Mouse (Mus musculus) limb, embryonic 11.5 days (tissue): ENCODE measurements at regions not wholly inside any gene's neighbourhood (a gene's known extent, or its start where the extent isn't known, plus 50 kb on each side); places are given as distances from the start of the nearest gene placed in this dataset.

Experiments
- ATAC-seq: fragments of 200-750 bp; cut with Nextera tagmentation; 2 replicates; pipeline ENCODE4 v1.8.0; 2017; ENCODE audit warnings: low read depth; ENCODE audit not compliant: insufficient number of reproducible peaks, low FRiP score, low TSS enrichment
- DNase-seq: peaks from one replicate; pipeline ENCODE4 v3.0.0-alpha.2; 2015; ENCODE audit warnings: low spot score
- H3K27ac ChIP-seq: fragments of 300-500 bp; sonication (generic); replicated peaks from 2 replicates; pipeline ENCODE4 v1.5.1; 2014; ENCODE audit warnings: low read depth, mild to moderate bottlenecking, low read length
- H3K27me3 ChIP-seq: fragments of 300-500 bp; sonication (generic); 2 replicates; pipeline ENCODE4 v1.6.1; 2014; ENCODE audit warnings: mild to moderate bottlenecking, low read length, mixed read lengths; ENCODE audit not compliant: control insufficient read depth, insufficient read depth
- H3K36me3 ChIP-seq: fragments of 300-500 bp; sonication (generic); 2 replicates; pipeline ENCODE4 v1.6.1; 2014; ENCODE audit warnings: mild to moderate bottlenecking, low read length, moderate library complexity, mixed read lengths; ENCODE audit not compliant: control insufficient read depth, insufficient read depth
- H3K4me1 ChIP-seq: fragments of 300-500 bp; sonication (generic); 2 replicates; pipeline ENCODE4 v1.6.1; 2014; ENCODE audit warnings: low read length, mixed read lengths; ENCODE audit not compliant: control insufficient read depth, insufficient read depth
- H3K4me2 ChIP-seq: fragments of 300-500 bp; sonication (generic); 2 replicates; pipeline ENCODE4 v1.6.1; 2014; ENCODE audit warnings: low read depth, mild to moderate bottlenecking, moderate library complexity; ENCODE audit not compliant: severe bottlenecking
- H3K4me3 ChIP-seq: fragments of 300-500 bp; sonication (generic); 2 replicates; pipeline ENCODE4 v1.5.1; 2014; ENCODE audit warnings: low read depth, low read length
- H3K9ac ChIP-seq: fragments of 300-500 bp; sonication (generic); 2 replicates; pipeline ENCODE4 v1.6.1; 2014; ENCODE audit warnings: mild to moderate bottlenecking, low read length
- H3K9me3 ChIP-seq: fragments of 300-500 bp; sonication (generic); 2 replicates; pipeline ENCODE4 v1.6.1; 2016; ENCODE audit warnings: low read length; ENCODE audit not compliant: control insufficient read depth
- WGBS: fragments of 180-500 bp; shearing (Covaris S2); extraction: QIAGEN DNeasy Blood & Tissue Kit; methylation state at CpG from one replicate; pipeline ENCODE4 v1.1.7; 2014; 5-methylcytosine and 5-hydroxymethylcytosine counted together

GRCm38 (mm10) chr1:119124798-119125197 lies 71.4 kb upstream of the Gli2 start:
- Histone ChIP-seq H3K27ac (no peak overlapping the region), H3K9me3 (no peaks in the 10 kb centered on the region), H3K4me1 (no peaks in the 10 kb centered on the region), H3K36me3 (no peaks in the 10 kb centered on the region), H3K9ac (no peak overlapping the region), H3K4me3 (no peak overlapping the region), H3K4me2 (no peak overlapping the region), H3K27me3 (no peaks in the 10 kb centered on the region)
- ATAC-seq (no peak), DNase-seq (no peak)
- WGBS = 91% methylated on average over 4 of the region's 4 CpGs

- Histone ChIP-seq H3K27me3 (no peaks in the 10 kb centered on the region), H3K9ac (no peak overlapping the region), H3K27ac (no peak overlapping the region), H3K4me3 (no peak overlapping the region), H3K4me1 (no peaks in the 10 kb centered on the region), H3K9me3 (no peaks in the 10 kb centered on the region), H3K4me2 (no peak overlapping the region), H3K36me3 (no peaks in the 10 kb centered on the region)
- ATAC-seq = no peak
- no peak for DNase-seq
- 73% methylated on average over 2 of the region's 2 CpGs for WGBS
Measured at GRCm38 (mm10) chr1:119124063-119124462, 70.6 kb upstream of the Gli2 start.

- WGBS = 48% methylated on average over 3 of the region's 3 CpGs
- DNase-seq (no peak), ATAC-seq (no peak)
- H3K36me3 ChIP-seq = no peaks in the 10 kb centered on the region
- H3K4me3 ChIP-seq = no peak overlapping the region
- H3K4me2 ChIP-seq = no peak overlapping the region
- no peaks in the 10 kb centered on the region for H3K27me3 ChIP-seq
- H3K9me3 ChIP-seq = no peaks in the 10 kb centered on the region
- no peak overlapping the region for H3K9ac ChIP-seq
- no peak overlapping the region for H3K27ac ChIP-seq
- no peaks in the 10 kb centered on the region for H3K4me1 ChIP-seq
Measured at GRCm38 (mm10) chr1:119123402-119123801, 70.0 kb upstream of the Gli2 start.

GRCm38 (mm10) chr1:119122975-119123374 lies 69.6 kb upstream of the Gli2 start:
- 84% methylated on average over 6 of the region's 6 CpGs for WGBS
- H3K4me2 ChIP-seq = no peak overlapping the region
- no peak for DNase-seq
- H3K4me3 ChIP-seq = no peak overlapping the region
- H3K36me3 ChIP-seq = no peaks in the 10 kb centered on the region
- no peak for ATAC-seq
- H3K4me1 ChIP-seq = no peaks in the 10 kb centered on the region
- no peak overlapping the region for H3K27ac ChIP-seq
- no peaks in the 10 kb centered on the region for H3K9me3 ChIP-seq
- H3K27me3 ChIP-seq = no peaks in the 10 kb centered on the region
- H3K9ac ChIP-seq = no peak overlapping the region

GRCm38 (mm10) chr1:119119863-119120569 lies 66.6 kb upstream of the Gli2 start:
- H3K9ac ChIP-seq = no peak overlapping the region
- WGBS = 46% methylated on average over 8 of the region's 8 CpGs
- H3K27me3 ChIP-seq = no peaks in the 10 kb centered on the region
- no peaks in the 10 kb centered on the region for H3K9me3 ChIP-seq
- H3K4me1 ChIP-seq = no peaks in the 10 kb centered on the region
- no peak for ATAC-seq
- DNase-seq = peak; percentile 29
- H3K36me3 ChIP-seq = no peaks in the 10 kb centered on the region
- H3K4me2 ChIP-seq = no peak overlapping the region
- no peak overlapping the region for H3K4me3 ChIP-seq
- no peak overlapping the region for H3K27ac ChIP-seq

GRCm38 (mm10) chr1:119115106-119115674 lies 61.8 kb upstream of the Gli2 start:
- Histone ChIP-seq H3K27ac (no peak overlapping the region), H3K9me3 (no peaks in the 10 kb centered on the region), H3K4me1 (no peaks in the 10 kb centered on the region), H3K27me3 (no peaks in the 10 kb centered on the region), H3K36me3 (no peaks in the 10 kb centered on the region), H3K4me2 (no peak overlapping the region), H3K9ac (no peak overlapping the region), H3K4me3 (no peak overlapping the region)
- WGBS = 86% methylated on average over 7 of the region's 7 CpGs
- no peak for ATAC-seq
- no peak for DNase-seq

- no peak overlapping the region for H3K4me3 ChIP-seq
Measured at GRCm38 (mm10) chr1:119108578-119108977, 55.2 kb upstream of the Gli2 start.

GRCm38 (mm10) chr1:119106246-119106975 lies 53.0 kb upstream of the Gli2 start:
- H3K4me3 ChIP-seq = no peak overlapping the region
- DNase-seq = no peak
- H3K27ac ChIP-seq = no peak overlapping the region
- H3K9me3 ChIP-seq = no peaks in the 10 kb centered on the region
- no peaks in the 10 kb centered on the region for H3K36me3 ChIP-seq
- H3K4me1 ChIP-seq = no peaks in the 10 kb centered on the region
- ATAC-seq = no peak
- H3K27me3 ChIP-seq = no peaks in the 10 kb centered on the region
- no peak overlapping the region for H3K4me2 ChIP-seq
- no peak overlapping the region for H3K9ac ChIP-seq
- 82% methylated on average over 18 of the region's 18 CpGs for WGBS

More at GRCm38 (mm10) chr1:119108578-119108977, 55.2 kb upstream of the Gli2 start:
- no peaks in the 10 kb centered on the region for H3K36me3 ChIP-seq
- H3K27me3 ChIP-seq = no peaks in the 10 kb centered on the region
- H3K9me3 ChIP-seq = no peaks in the 10 kb centered on the region
- no peaks in the 10 kb centered on the region for H3K4me1 ChIP-seq
- ATAC-seq (no peak), DNase-seq (no peak)
- 82% methylated on average over 9 of the region's 9 CpGs for WGBS
- no peak overlapping the region for H3K4me2 ChIP-seq
- no peak overlapping the region for H3K9ac ChIP-seq
- no peak overlapping the region for H3K27ac ChIP-seq
